Mouse (Mus musculus) forebrain, postnatal 0 days (tissue): ENCODE results near the gene Evi5. TPM values are rescaled to one million over a fixed set of nuclear protein-coding genes. Genes with fewer than 3 reads are reported as not detected.

Source experiments
- ATAC-seq: fragments of 200-750 bp; cut with Nextera tagmentation; 2 replicates; pipeline ENCODE4 v1.8.0; 2017; ENCODE audit warnings: mild to moderate bottlenecking, moderate library complexity
- DNase-seq: peaks from one replicate; pipeline ENCODE4 v3.0.0-alpha.2; 2015
- H3K27ac ChIP-seq: fragments of 300-500 bp; sonication (generic); 2 replicates; pipeline ENCODE4 v1.5.1; 2014; ENCODE audit warnings: low read depth, mild to moderate bottlenecking, antibody characterized with exemption, low read length, moderate library complexity, mixed read lengths
- H3K27me3 ChIP-seq: fragments of 300-500 bp; sonication (generic); 2 replicates; pipeline ENCODE4 v1.6.1; 2014; ENCODE audit warnings: mild to moderate bottlenecking, low read length, mixed read lengths; ENCODE audit not compliant: insufficient read depth
- H3K36me3 ChIP-seq: fragments of 300-500 bp; sonication (generic); 2 replicates; pipeline ENCODE4 v1.6.1; 2014; ENCODE audit warnings: mild to moderate bottlenecking, moderate library complexity; ENCODE audit not compliant: insufficient read depth
- H3K4me1 ChIP-seq: fragments of 300-500 bp; sonication (generic); 2 replicates; pipeline ENCODE4 v1.6.1; 2014; ENCODE audit warnings: antibody characterized with exemption; ENCODE audit not compliant: insufficient read depth
- H3K4me2 ChIP-seq: fragments of 300-500 bp; sonication (generic); 2 replicates; pipeline ENCODE4 v1.6.1; 2014; ENCODE audit warnings: low read depth, mild to moderate bottlenecking, moderate library complexity
- H3K4me3 ChIP-seq: fragments of 300-500 bp; sonication (generic); 2 replicates; pipeline ENCODE4 v1.5.1; 2014; ENCODE audit warnings: low read depth, low read length, mixed read lengths
- H3K9ac ChIP-seq: fragments of 300-500 bp; sonication (generic); 2 replicates; pipeline ENCODE4 v1.6.1; 2014; ENCODE audit warnings: mild to moderate bottlenecking
- H3K9me3 ChIP-seq: fragments of 300-500 bp; sonication (generic); 2 replicates; pipeline ENCODE4 v1.6.1; 2016; ENCODE audit warnings: low read length
- CTCF ChIP-seq: sonication (generic); IDR thresholded peaks from 2 replicates; pipeline ENCODE4 v1.5.1; 2016; ENCODE audit warnings: antibody characterized with exemption, control low read depth, low read depth
- WGBS: fragments of 180-500 bp; shearing (Covaris S2); extraction: QIAGEN DNeasy Blood & Tissue Kit; methylation state at CpG from one replicate; pipeline ENCODE4 v1.1.7; 2014; 5-methylcytosine and 5-hydroxymethylcytosine counted together
- polyA plus RNA-seq: library from polyadenylated mRNA; unstranded; fragments of >200 nt; fragmentation: Nextera tagmentation; extraction: Ambion mirVana; gene quantifications from 2 replicates; pipeline ENCODE4 v1.2.1, GENCODE M21; 2015
- total RNA-seq: library from RNA; depleted of rRNA; stranded (reverse); fragments of >200 nt; gene quantifications from 2 replicates; pipeline ENCODE4 v1.2.3, GENCODE M21; 2014

The Evi5 gene
- total and polyA plus RNA-seq, 2 experiments from 2014 or later = 59.6 to 66.9 TPM

- H3K4me3 ChIP-seq = no peak overlapping the region
- H3K9ac ChIP-seq = no peak overlapping the region
- no peak overlapping the region for H3K27ac ChIP-seq
- no peak overlapping the region for H3K4me2 ChIP-seq
- H3K27me3 ChIP-seq = no peaks in the 10 kb centered on the region
- H3K4me1 ChIP-seq = no peaks in the 10 kb centered on the region
- 48% methylated on average over 2 of the region's 2 CpGs for WGBS
- no peaks in the 10 kb centered on the region for H3K36me3 ChIP-seq
- TF ChIP-seq CTCF = no peak
- no peaks in the 10 kb centered on the region for H3K9me3 ChIP-seq
- DNase-seq (no peak), ATAC-seq (no peak)
These were observed 5.2 kb downstream of the Evi5 start for GRCm38 (mm10) chr5:107869701-107870100.

- H3K9me3 ChIP-seq = no peaks in the 10 kb centered on the region
- peak overlapping the region; percentile 72 for H3K4me2 ChIP-seq
- peak overlapping the region; percentile 59 for H3K4me3 ChIP-seq
- peak overlapping the region; percentile 77 for H3K27ac ChIP-seq
- no peaks in the 10 kb centered on the region for H3K36me3 ChIP-seq
- under 1% methylated on average over 55 of the region's 58 CpGs for WGBS
- ATAC-seq = peak; percentile 96
- TF ChIP-seq CTCF = peak; percentile 44
- H3K27me3 ChIP-seq = no peaks in the 10 kb centered on the region
- H3K4me1 ChIP-seq = no peaks in the 10 kb centered on the region
- peak; percentile 88 for DNase-seq
- H3K9ac ChIP-seq = peak overlapping the region; percentile 71
These were observed 5.9 kb downstream of the Evi5 start for GRCm38 (mm10) chr5:107868905-107869424.

- DNase-seq (peak; percentile 48), ATAC-seq (peak; percentile 70)
- no peaks in the 10 kb centered on the region for H3K36me3 ChIP-seq
- H3K9ac ChIP-seq = peak overlapping the region; percentile 71
- under 1% methylated on average over 76 of the region's 82 CpGs for WGBS
- H3K4me2 ChIP-seq = peak overlapping the region; percentile 72
- H3K9me3 ChIP-seq = no peaks in the 10 kb centered on the region
- H3K27ac ChIP-seq = peak overlapping the region; percentile 77
- TF ChIP-seq CTCF = no peak
- H3K4me1 ChIP-seq = no peaks in the 10 kb centered on the region
- H3K27me3 ChIP-seq = no peaks in the 10 kb centered on the region
- peak overlapping the region; percentile 59 for H3K4me3 ChIP-seq
These were observed 6.7 kb downstream of the Evi5 start for GRCm38 (mm10) chr5:107867970-107868904.

GRCm38 (mm10) chr5:107866127-107867126 lies 8.5 kb downstream of the Evi5 start:
- H3K36me3 ChIP-seq = no peaks in the 10 kb centered on the region
- TF ChIP-seq CTCF = no peak
- H3K4me2 ChIP-seq = no peak overlapping the region
- DNase-seq = no peak
- no peak overlapping the region for H3K27ac ChIP-seq
- WGBS = 67% methylated on average over 2 of the region's 2 CpGs
- H3K9me3 ChIP-seq = no peaks in the 10 kb centered on the region
- no peak overlapping the region for H3K4me3 ChIP-seq
- ATAC-seq = no peak
- no peak overlapping the region for H3K9ac ChIP-seq
- no peaks in the 10 kb centered on the region for H3K27me3 ChIP-seq
- no peaks in the 10 kb centered on the region for H3K4me1 ChIP-seq

- no peak for TF ChIP-seq CTCF
- 90% methylated on average over 3 of the region's 3 CpGs for WGBS
These were observed 10.9 kb downstream of the Evi5 start for GRCm38 (mm10) chr5:107863971-107864370.

GRCm38 (mm10) chr5:107858963-107859362 lies 15.9 kb downstream of the Evi5 start:
- Histone ChIP-seq H3K27ac (no peak overlapping the region), H3K9ac (no peak overlapping the region), H3K27me3 (no peaks in the 10 kb centered on the region), H3K4me3 (no peak overlapping the region), H3K4me2 (no peak overlapping the region), H3K9me3 (no peaks in the 10 kb centered on the region), H3K4me1 (no peaks in the 10 kb centered on the region), H3K36me3 (no peaks in the 10 kb centered on the region)
- no peak for ATAC-seq
- peak; percentile 30 for TF ChIP-seq CTCF
- 47% methylated on average over 2 of the region's 2 CpGs for WGBS
- no peak for DNase-seq

More at GRCm38 (mm10) chr5:107863971-107864370, 10.9 kb downstream of the Evi5 start:
- Histone ChIP-seq H3K4me3 (no peak overlapping the region), H3K27me3 (no peaks in the 10 kb centered on the region), H3K36me3 (no peaks in the 10 kb centered on the region), H3K9ac (no peak overlapping the region), H3K4me2 (no peak overlapping the region), H3K27ac (no peak overlapping the region), H3K4me1 (no peaks in the 10 kb centered on the region), H3K9me3 (no peaks in the 10 kb centered on the region)
- DNase-seq = no peak
- ATAC-seq = no peak
